Mouse (Mus musculus): ENCODE measurements around the gene Trim30b.
"Not testable (repeated sequence)": the region's sequence is repeated elsewhere in the genome, so short reads cannot be mapped to it uniquely, and the experiment has no call there.

Gene Trim30b

DNA sequence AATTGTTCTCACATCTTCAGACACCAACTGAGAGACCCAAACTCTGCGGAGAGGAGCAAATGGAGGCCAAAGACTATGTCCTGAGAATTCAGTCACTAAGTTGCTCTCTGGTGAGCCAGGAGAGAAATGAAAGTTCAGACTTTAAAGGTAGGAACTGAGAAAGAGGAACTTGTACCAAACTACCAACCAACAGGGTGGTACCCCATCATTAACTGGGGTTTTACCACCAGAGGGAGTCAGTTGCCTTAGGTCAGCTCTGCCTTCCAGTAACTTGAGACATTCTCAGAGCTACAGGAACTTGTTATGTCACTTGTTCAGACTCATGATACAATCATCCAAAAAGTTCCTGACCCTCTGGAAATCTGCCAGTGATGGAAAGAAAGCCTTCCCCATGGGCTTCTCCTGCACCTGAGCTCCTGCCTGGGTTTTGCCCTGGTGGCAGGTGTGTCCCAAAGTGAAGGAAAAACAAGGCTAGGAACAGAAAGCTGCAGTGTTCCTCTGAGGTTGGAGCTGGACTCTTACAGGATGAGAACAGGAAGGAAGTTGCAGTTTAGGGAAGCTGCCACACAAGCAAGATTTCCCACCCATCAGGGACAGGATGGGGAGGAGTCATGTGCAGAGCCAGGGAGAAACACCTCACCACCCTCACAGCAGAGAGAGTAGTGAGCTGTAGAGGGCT, at the start of gene Trim30b:
TSS of gene Trim30b (minus strand) at position 149 of the 679 bp plus-strand sequence.
- no peak for DNase-seq (ENCODE audit: low spot score)

DNA sequence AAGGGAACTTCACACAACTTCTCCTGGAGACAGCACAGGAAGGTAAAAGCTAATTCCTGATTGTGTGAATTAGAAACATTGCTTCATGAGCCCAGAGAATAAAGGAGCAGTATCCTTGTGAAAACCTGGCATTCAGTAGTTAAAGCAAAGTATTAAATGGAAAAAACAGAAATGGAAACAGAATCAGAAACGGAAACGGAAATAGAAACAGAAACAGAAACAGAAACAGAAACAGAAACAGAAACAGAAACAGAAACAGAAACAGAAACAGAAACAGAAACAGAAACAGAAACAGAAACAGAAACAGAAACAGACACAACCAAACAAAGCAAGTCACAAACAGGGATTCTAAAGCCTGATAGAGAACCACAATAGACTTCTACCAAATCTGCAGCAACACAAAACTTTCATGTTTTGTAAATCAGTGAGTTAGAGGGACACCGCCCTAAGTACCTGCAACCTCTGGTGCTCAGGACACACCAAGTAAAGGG, 34.8 kb upstream of the Trim30b start:
- no peak for DNase-seq (ENCODE audit: low spot score)

DNA sequence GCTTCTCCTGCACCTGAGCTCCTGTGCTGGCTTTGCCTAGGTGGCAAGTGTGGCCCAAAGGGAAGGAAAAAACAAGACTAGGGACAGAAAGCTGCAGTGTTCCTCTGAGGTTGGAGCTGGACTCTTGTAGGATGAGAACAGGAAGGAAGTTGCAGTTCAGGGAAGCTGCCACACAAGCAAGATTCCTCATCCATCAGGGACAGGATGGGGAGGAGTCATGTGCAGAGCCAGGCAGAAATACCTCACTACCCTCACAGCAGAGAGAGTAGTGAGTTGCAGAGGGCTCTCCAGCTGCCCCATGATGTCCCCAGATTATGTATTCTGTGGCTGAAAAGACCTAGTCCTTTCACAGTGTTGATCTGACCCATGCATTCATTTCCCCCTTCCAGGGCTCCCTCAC, 31.5 kb upstream of the Trim30b start:
- DNase-seq (ENCODE audit: low spot score): no peak

DNA sequence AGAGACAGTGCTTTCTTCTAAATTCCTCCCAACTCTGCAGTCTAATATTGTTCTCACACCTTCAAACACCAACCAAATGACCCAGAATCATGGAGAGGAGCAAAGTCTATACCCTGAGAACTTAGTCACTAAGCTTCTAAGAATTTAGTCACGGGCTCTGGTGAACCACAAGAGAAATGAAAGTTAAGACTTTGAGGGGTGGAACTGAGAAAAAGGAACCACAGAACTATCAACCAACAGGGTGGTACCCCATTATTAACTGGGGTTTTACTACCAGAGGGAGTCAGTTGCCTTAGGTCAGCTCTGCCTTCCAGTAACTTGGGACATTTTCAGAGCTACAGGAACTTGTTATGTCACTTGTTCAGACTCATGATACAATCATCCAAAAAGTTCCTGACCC, 31.0 kb upstream of the Trim30b start, which contains the start of gene Trim30c:
TSS of gene Trim30c (minus strand) at position 140 of the 400 bp plus-strand sequence.
- no peak for DNase-seq (ENCODE audit: low spot score)

DNA sequence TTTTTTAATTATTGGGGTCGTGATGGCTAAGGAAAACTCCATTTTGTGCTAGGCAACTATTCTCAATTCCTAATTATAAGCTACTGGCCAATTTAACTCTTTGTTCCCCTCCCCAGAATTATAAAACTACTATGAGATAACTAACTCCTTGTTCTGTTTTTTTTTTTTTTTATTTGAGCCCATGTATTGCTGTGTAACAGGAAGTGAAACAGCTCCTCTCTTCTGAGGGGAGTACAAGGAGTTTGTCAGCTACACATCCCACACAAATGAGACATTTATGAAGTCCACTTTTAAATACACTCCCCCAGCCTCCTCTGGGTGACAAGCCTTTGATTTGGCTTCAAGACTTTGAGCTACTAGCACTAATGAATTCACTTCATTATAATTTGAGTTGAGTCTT, 28.8 kb upstream of the Trim30b start:
- no peak for DNase-seq (ENCODE audit: low spot score)

DNA sequence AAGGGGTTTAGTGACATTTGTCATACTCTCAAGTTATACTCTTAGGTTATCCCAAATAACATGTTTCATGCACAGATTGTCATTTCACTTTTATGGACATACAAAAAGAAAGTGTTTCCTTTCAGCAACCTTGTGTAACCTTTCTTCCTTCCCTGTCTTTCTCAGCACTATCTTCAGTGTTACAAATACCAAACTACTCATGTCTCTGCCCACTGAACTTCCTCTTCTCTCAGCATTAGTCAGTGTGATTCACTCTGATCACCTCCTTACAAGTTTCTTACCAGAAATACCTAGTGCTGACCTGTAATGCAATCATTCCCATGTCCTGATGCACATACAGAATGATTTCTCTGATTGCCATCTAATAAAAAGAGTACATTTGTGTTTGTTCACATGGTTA, 3.3 kb downstream of the Trim30b start:
- DNase-seq (ENCODE audit: low spot score): no peak

DNA sequence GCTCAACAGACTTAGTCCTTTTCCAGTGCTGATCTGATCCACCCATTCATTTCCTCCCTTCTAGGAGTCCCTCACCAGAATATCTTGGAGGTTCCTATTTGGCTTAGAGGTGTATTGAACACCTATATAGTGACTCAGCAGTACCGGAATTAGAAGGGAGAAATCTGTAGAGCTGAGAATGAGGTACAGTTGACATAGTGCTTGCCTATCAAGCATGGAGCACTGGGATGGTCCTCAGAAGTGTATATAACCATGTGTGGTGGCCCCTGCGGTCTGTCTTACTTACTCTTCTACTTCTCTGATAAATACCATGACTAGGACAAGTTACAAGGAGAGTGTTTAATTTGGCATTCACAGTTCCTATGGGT, 16.1 kb downstream of the Trim30b start:
- no peak for DNase-seq (ENCODE audit: low spot score)

DNA sequence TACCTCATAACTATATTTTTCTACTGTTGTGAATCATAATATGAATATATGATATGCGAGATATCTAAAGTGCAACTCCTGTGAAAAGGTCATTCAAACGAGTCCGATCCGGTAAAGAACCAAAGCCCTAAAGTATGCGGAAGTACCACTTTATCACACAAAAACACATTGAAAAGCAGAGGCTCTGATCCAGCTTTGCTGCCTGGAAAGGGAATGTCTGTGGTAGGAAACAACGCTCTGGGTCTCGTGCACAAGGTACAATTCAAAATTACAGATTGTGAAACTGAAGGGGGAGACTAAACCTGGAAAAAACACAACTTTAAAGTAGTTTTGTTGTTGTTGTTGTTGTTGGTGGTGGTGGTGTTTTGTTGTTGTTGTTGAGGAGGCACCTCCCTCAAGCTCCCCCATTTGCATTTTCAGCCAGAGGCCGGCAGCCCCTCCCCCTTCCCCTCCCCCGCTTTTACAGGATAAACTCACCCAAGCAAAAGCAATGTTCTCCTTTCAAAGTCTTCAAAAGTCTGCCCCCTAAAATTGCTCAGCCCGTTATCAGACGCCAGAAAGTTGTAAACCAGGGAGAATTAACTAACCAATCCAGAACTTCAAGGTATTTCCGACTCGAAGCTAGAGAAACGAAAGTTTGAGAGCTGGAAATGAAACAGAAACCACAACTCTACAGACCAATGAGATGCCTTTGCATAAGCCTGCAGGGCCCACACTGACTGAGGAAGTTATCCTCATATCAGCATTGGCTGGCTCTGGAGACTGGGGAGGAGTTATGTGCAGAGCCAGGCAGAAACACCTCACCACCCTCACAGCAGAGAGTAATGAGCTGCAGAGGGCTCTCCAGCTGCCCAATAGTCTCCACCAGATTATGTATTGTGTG, 16.7 kb downstream of the Trim30b start, which contains the start of gene Trim12c:
TSS of gene Trim12c (minus strand) at position 646 of the 883 bp plus-strand sequence.
- DNase-seq (ENCODE audit: low spot score): peak; percentile 71

DNA sequence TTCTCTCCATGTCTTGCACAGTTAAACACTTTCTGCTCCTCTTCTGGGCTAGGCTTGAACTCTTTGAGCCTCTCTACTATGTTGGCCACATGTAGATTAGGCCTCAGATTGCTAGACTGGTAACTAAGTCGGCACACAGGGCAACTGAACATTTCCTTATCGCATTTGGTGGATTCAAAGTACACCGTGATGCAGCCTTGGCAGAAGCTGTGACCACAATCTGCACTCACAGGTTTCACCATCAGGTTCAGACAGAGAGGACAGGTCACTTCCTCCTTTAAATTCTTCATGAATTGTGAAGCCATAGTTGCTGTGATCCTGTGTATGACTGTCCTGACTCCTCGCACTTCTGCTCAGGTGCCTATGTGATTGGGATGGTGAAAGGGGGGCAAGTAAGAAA, 21.6 kb downstream of the Trim30b start:
- not testable (repeated sequence) for DNase-seq (ENCODE audit: low spot score)

DNA sequence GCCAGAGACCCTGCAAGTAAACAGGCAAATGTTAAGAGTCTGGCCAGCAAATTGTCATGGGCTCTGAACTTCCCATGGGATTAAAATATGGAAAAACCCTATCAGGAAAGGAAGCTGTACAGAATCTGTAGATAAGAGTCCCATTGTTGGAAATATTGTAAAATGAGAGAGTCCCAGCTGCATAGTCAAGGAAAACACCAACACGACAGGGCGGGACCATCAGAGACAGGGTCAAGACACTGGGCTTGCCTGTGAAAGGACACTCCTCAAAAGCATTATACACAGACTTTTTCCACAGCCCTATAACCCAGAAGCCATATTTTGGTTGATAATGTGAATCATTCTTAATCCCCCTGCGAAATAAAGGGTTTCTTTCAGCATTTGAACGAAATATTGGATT, 28.9 kb downstream of the Trim30b start:
- DNase-seq (ENCODE audit: low spot score): not testable (repeated sequence)

DNA sequence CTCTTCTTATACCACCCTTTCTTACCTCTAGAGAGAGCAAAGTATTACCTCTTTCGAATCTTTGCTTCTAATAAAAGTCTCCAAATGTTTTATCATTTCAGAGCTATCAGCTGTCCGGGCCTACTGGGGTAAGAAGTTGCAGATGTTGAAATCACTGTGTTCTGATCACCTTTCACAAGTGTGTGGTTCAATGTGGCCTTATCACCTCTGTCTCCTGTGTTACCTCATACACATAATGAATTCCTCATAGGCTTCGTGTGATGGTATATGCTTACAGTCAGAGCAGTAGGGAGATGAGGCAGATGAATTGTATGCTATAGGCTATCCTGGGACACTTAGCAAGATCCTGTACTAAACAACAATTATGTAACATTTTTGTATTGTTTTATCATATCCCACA, 34.1 kb downstream of the Trim30b start:
- not testable (repeated sequence) for DNase-seq (ENCODE audit: low spot score)

DNA sequence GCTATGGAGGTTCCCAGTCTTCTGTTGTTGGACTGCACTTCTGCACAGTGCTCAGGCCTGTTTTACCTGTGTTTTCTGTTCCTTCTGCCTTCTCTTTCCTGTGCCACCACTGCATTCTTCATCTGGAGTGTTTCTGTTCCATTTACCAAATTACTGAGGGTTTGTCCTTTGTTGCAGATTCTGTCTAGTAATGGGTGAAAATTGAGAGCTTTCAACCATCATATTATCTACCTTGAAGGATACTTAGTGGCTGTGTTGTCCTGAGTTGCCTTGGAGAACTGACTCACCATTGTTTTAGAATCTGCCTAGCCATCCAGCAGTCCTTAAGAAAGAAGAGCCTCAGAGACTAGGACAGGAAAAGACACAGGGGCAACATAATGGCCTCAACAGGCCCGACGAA, 40.5 kb downstream of the Trim30b start, which contains the start of gene Trim34b:
TSS of gene Trim34b (plus strand) at position 301 of the 400 bp plus-strand sequence.
- not testable (repeated sequence) for DNase-seq (ENCODE audit: low spot score)

DNA sequence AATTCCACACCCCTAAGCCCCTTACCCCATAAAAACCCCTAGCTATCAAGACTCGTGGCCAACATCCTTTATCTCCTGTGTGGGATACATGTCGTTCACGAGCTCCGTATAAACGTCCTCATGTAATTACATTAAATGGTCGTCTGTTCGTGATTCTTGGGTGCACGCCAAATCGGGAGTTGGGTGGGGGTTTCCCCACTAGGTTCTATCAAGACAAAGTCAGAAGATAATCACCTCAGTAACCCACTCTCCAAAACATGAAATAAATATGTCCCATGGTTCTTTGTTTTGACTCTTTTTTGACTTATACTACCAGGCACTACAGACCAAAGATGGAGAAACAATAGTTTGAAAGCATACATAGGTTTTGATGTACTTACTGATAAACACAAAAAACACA, 47.7 kb downstream of the Trim30b start:
- no peak for DNase-seq (ENCODE audit: low spot score)

DNA sequence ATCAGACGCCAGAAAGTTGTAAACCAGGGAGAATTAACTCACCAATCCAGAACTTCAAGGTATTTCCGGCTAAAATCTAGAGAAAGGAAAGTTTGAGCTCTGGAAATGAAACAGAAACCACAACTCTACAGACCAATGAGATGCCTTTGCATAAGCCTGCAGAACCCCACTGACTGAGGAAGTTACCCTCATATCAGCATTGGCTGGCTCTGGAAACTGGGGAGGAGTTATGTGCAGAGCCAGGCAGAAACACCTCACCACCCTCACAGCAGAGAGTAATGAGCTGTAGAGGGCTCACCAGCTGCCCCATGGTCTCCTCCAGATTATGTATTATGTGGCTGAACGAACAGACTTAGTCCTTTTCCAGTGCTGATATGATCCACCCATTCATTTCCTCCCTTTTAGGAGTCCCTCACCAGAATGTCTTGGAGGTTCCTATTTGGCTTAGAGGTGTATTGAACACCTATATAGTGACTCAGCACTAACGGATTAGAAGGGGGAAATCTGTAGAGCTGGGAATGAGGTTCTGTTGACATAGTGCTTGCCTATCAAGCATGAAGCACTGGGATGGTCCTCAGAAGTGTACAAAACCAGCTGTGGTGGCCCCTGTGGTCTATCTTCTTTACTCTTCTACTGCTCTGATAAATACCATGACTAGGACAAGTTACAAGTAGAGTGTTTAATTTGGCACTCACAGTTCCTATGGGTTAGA, 54.2 kb downstream of the Trim30b start, which contains the start of gene Trim12a:
TSS of gene Trim12a (minus strand) at position 98 of the 712 bp plus-strand sequence.
- not testable (repeated sequence) for DNase-seq (ENCODE audit: low spot score)

DNA sequence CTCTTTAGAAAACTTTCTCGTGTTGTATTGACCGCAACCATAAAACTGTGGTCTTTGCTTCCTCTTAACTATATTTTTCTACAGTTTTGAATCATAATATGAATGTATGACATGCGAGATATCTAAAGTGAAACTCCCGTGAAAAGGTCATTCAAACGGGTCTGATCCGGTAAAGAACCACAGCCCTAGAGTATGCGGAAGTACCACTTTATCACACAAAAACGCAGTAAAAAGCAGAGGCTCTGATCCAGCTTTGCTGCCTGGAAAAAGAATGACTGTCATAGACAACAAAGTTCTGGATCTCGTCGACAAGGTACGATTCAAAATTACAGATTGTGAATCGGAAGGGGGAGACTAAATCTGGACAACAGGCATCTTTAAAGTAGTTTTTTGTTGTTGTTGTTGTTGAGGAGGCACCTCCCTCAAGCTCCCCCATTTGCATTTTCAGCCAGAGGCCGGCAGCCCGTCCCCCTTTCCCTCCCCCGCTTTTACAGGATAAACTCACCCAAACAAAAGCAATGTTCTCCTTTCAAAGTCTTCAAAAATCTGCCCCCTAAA, 54.8 kb downstream of the Trim30b start:
- DNase-seq (ENCODE audit: low spot score): no peak

Data from testis, postnatal 14 days (tissue).